Mouse (Mus musculus) liver, embryonic 16.5 days (tissue): Measurements from ENCODE around the gene Rpl18. TPM values are rescaled to one million over a fixed set of nuclear protein-coding genes. Genes with fewer than 3 reads are reported as not detected.

ENCODE experiments used
- ATAC-seq: fragments of 200-750 bp; cut with Nextera tagmentation; 2 replicates; pipeline ENCODE4 v1.8.0; 2017; ENCODE audit warnings: low read depth, mild to moderate bottlenecking, moderate number of reproducible peaks, moderate library complexity
- H3K27ac ChIP-seq: fragments of 300-500 bp; sonication (generic); 2 replicates; pipeline ENCODE4 v1.5.1; 2014; ENCODE audit warnings: mild to moderate bottlenecking, low read length
- H3K27me3 ChIP-seq: fragments of 300-500 bp; sonication (generic); 2 replicates; pipeline ENCODE4 v1.6.1; 2014; ENCODE audit warnings: low read depth, low read length, mixed read lengths; ENCODE audit not compliant: control insufficient read depth, insufficient read depth
- H3K36me3 ChIP-seq: fragments of 300-500 bp; sonication (generic); 2 replicates; pipeline ENCODE4 v1.6.1; 2014; ENCODE audit warnings: mild to moderate bottlenecking; ENCODE audit not compliant: control insufficient read depth, insufficient read depth
- H3K4me1 ChIP-seq: fragments of 300-500 bp; sonication (generic); 2 replicates; pipeline ENCODE4 v1.6.1; 2014; ENCODE audit warnings: low read depth, low read length, mixed read lengths; ENCODE audit not compliant: control insufficient read depth
- H3K4me2 ChIP-seq: fragments of 300-500 bp; sonication (generic); 2 replicates; pipeline ENCODE4 v1.6.1; 2014; ENCODE audit warnings: low read depth, low read length, mixed read lengths
- H3K4me3 ChIP-seq: fragments of 300-500 bp; sonication (generic); 2 replicates; pipeline ENCODE4 v1.5.1; 2014; ENCODE audit warnings: low read depth, mild to moderate bottlenecking, low read length
- H3K9ac ChIP-seq: fragments of 300-500 bp; sonication (generic); 2 replicates; pipeline ENCODE4 v1.6.1; 2014; ENCODE audit warnings: low read depth, low read length
- H3K9me3 ChIP-seq: fragments of 300-500 bp; sonication (generic); replicated peaks from 2 replicates; pipeline ENCODE4 v1.6.1; 2016; ENCODE audit warnings: low read length; ENCODE audit not compliant: control insufficient read depth
- WGBS: fragments of 180-500 bp; shearing (Covaris S2); extraction: QIAGEN DNeasy Blood & Tissue Kit; methylation state at CpG from one replicate; pipeline ENCODE4 v1.1.7; 2014; ENCODE audit not compliant: insufficient replicate concordance; 5-methylcytosine and 5-hydroxymethylcytosine counted together
- polyA plus RNA-seq: library from polyadenylated mRNA; unstranded; fragments of >200 nt; fragmentation: Nextera tagmentation; extraction: Ambion mirVana; gene quantifications from 2 replicates; pipeline ENCODE4 v1.2.1, GENCODE M21; 2015

Rpl18 gene
- polyA plus RNA-seq, 1 experiment from 2014 or later = 460 TPM

GRCm38 (mm10) chr7:45695098-45695497 is 20.2 kb upstream of the Rpl18 start:
- no peak overlapping the region for H3K4me3 ChIP-seq
- no peaks in the 10 kb centered on the region; the same call in 1 of the 2 replicates for H3K4me1 ChIP-seq
- peaks cover 22% of the 10 kb centered on the region for H3K27me3 ChIP-seq
- H3K9ac ChIP-seq = no peak overlapping the region
- no peak overlapping the region for H3K27ac ChIP-seq
- H3K36me3 ChIP-seq = no peaks in the 10 kb centered on the region
- H3K9me3 ChIP-seq = no peaks in the 10 kb centered on the region
- WGBS = 26% methylated on average over 6 of the region's 6 CpGs
- H3K4me2 ChIP-seq = no peak overlapping the region
- no peak for ATAC-seq

- no peaks in the 10 kb centered on the region; the same call in 1 of the 2 replicates for H3K4me1 ChIP-seq
Observed at GRCm38 (mm10) chr7:45697894-45698293, 17.4 kb upstream of the Rpl18 start.

GRCm38 (mm10) chr7:45699523-45700141 is 15.6 kb upstream of the Rpl18 start, which contains the start of gene Car11:
Gene Car11 (plus strand): TSS chr7:45699843.
- peaks cover 10% of the 10 kb centered on the region for H3K4me1 ChIP-seq
- no peak within 1 kb of the TSS for H3K9ac ChIP-seq
- H3K27ac ChIP-seq = no peak within 1 kb of the TSS
- H3K4me2 ChIP-seq = 0 out of 2 replicates have a peak within 1 kb of the TSS, but pooled peaks have one; percentile 1
- no peak for ATAC-seq
- WGBS = 5% methylated on average over 36 of the region's 36 CpGs
- H3K9me3 ChIP-seq = no peaks in the 10 kb centered on the region
- H3K36me3 ChIP-seq = no peaks in the 10 kb centered on the region
- H3K4me3 ChIP-seq = no peak within 1 kb of the TSS
- H3K27me3 ChIP-seq = peaks cover 37% of the 10 kb centered on the region

More at GRCm38 (mm10) chr7:45697894-45698293, 17.4 kb upstream of the Rpl18 start:
- peaks cover 37% of the 10 kb centered on the region for H3K27me3 ChIP-seq
- ATAC-seq = no peak
- H3K36me3 ChIP-seq = no peaks in the 10 kb centered on the region
- no peak overlapping the region for H3K4me2 ChIP-seq
- WGBS = 57% methylated on average over 6 of the region's 7 CpGs
- no peak overlapping the region for H3K4me3 ChIP-seq
- no peak overlapping the region for H3K9ac ChIP-seq
- no peaks in the 10 kb centered on the region for H3K9me3 ChIP-seq
- no peak overlapping the region for H3K27ac ChIP-seq

- 4% methylated on average over 20 of the region's 20 CpGs for WGBS
- Histone ChIP-seq H3K4me2 (0 out of 2 replicates have a peak overlapping the region, but pooled peaks have one; percentile 1), H3K36me3 (no peaks in the 10 kb centered on the region), H3K27ac (no peak overlapping the region), H3K27me3 (peaks cover 37% of the 10 kb centered on the region), H3K9me3 (no peaks in the 10 kb centered on the region), H3K4me3 (no peak overlapping the region), H3K9ac (no peak overlapping the region), H3K4me1 (peaks cover 18% of the 10 kb centered on the region)
- no peak for ATAC-seq
Observed at GRCm38 (mm10) chr7:45700301-45701015, 14.8 kb upstream of the Rpl18 start.

GRCm38 (mm10) chr7:45701072-45701471 is 14.2 kb upstream of the Rpl18 start:
- ATAC-seq = no peak
- no peak overlapping the region for H3K4me3 ChIP-seq

GRCm38 (mm10) chr7:45701607-45702006 is 13.7 kb upstream of the Rpl18 start:
- Histone ChIP-seq H3K4me2 (no peak overlapping the region), H3K27me3 (peaks cover 37% of the 10 kb centered on the region)
- WGBS = 75% methylated on average over 11 of the region's 11 CpGs

More at GRCm38 (mm10) chr7:45701072-45701471, 14.2 kb upstream of the Rpl18 start:
- peaks cover 24% of the 10 kb centered on the region for H3K4me1 ChIP-seq
- no peaks in the 10 kb centered on the region for H3K9me3 ChIP-seq
- WGBS = 34% methylated on average over 11 of the region's 11 CpGs
- H3K27me3 ChIP-seq = peaks cover 37% of the 10 kb centered on the region
- no peak overlapping the region for H3K4me2 ChIP-seq
- no peaks in the 10 kb centered on the region for H3K36me3 ChIP-seq
- no peak overlapping the region for H3K27ac ChIP-seq
- H3K9ac ChIP-seq = no peak overlapping the region

GRCm38 (mm10) chr7:45702316-45702715 is 12.9 kb upstream of the Rpl18 start:
- Histone ChIP-seq H3K4me1 (peaks cover 36% of the 10 kb centered on the region), H3K4me3 (no peak overlapping the region), H3K9ac (no peak overlapping the region), H3K27me3 (peaks cover 37% of the 10 kb centered on the region), H3K36me3 (no peaks in the 10 kb centered on the region), H3K4me2 (no peak overlapping the region), H3K27ac (no peak overlapping the region), H3K9me3 (no peaks in the 10 kb centered on the region)
- 75% methylated on average over 11 of the region's 11 CpGs for WGBS
- no peak for ATAC-seq

More at GRCm38 (mm10) chr7:45701607-45702006, 13.7 kb upstream of the Rpl18 start:
- H3K4me3 ChIP-seq = no peak overlapping the region
- no peak overlapping the region for H3K9ac ChIP-seq
- H3K9me3 ChIP-seq = no peaks in the 10 kb centered on the region
- no peaks in the 10 kb centered on the region for H3K36me3 ChIP-seq
- no peak for ATAC-seq
- H3K4me1 ChIP-seq = peaks cover 29% of the 10 kb centered on the region
- H3K27ac ChIP-seq = no peak overlapping the region

GRCm38 (mm10) chr7:45702809-45703520 is 12.3 kb upstream of the Rpl18 start:
- Histone ChIP-seq H3K4me1 (peaks cover 43% of the 10 kb centered on the region), H3K27me3 (peaks cover 35% of the 10 kb centered on the region), H3K4me3 (no peak overlapping the region), H3K9ac (no peak overlapping the region), H3K36me3 (no peaks in the 10 kb centered on the region), H3K4me2 (no peak overlapping the region), H3K27ac (no peak overlapping the region), H3K9me3 (no peaks in the 10 kb centered on the region)
- ATAC-seq = no peak
- WGBS = 78% methylated on average over 17 of the region's 17 CpGs
